Mouse (Mus musculus) ES-E14 (cell line): ENCODE data around the gene Lrguk. TPM values are rescaled to one million over a fixed set of nuclear protein-coding genes. Genes with fewer than 3 reads are reported as not detected.

Experiments
- DNase-seq: peaks from one replicate; pipeline ENCODE4 v3.0.0-alpha.2; 2013; ENCODE audit warnings: low read depth, low spot score
- H3K27ac ChIP-seq: 2 replicates; pipeline ENCODE4 v1.5.1; 2012; ENCODE audit warnings: low read depth, mild to moderate bottlenecking, low read length, moderate library complexity, mixed read lengths; ENCODE audit not compliant: poor library complexity, insufficient read depth, severe bottlenecking
- H3K36me3 ChIP-seq: 2 replicates; pipeline ENCODE4 v1.6.1; 2012; ENCODE audit warnings: mild to moderate bottlenecking, low read length, moderate library complexity, mixed read lengths; ENCODE audit not compliant: control insufficient read depth, poor library complexity, insufficient read depth, severe bottlenecking
- H3K4me1 ChIP-seq, 2 experiments: fragments of 150-350 bp in 1 of 2; sonication (generic) in 1 of 2; 2 replicates each; pipeline ENCODE4 v1.6.1; 2012; ENCODE audit warnings: low read length in 2 of 2, mild to moderate bottlenecking in 1 of 2, mixed read lengths in 1 of 2; ENCODE audit not compliant: control insufficient read depth in 2 of 2, insufficient read depth in 2 of 2, poor library complexity in 1 of 2
- H3K4me3 ChIP-seq, 2 experiments: fragments of 150-350 bp in 1 of 2; sonication (generic) in 1 of 2; 2 replicates each; pipeline ENCODE4 v1.5.1; 2012; ENCODE audit warnings: low read length in 2 of 2, low read depth in 1 of 2, mild to moderate bottlenecking in 1 of 2, mixed read lengths in 1 of 2; ENCODE audit not compliant: insufficient read depth in 1 of 2, poor library complexity in 1 of 2, severe bottlenecking in 1 of 2
- H3K9ac ChIP-seq: 2 replicates; pipeline ENCODE4 v1.6.1; 2012; ENCODE audit warnings: low read depth, mild to moderate bottlenecking, low read length, mixed read lengths; ENCODE audit not compliant: poor library complexity, insufficient read depth, severe bottlenecking
- H3K9me3 ChIP-seq: fragments of 150-350 bp; sonication (generic); 2 replicates; pipeline ENCODE4 v1.6.1; 2012; ENCODE audit warnings: low read depth, mild to moderate bottlenecking, low read length; ENCODE audit not compliant: control insufficient read depth, insufficient read depth
- CHD2 ChIP-seq: IDR thresholded peaks from 2 replicates; pipeline ENCODE4 v1.6.1; 2014; ENCODE audit warnings: mild to moderate bottlenecking, low read depth, low read length, inconsistent platforms
- HCFC1 ChIP-seq: IDR thresholded peaks from 2 replicates; pipeline ENCODE4 v1.6.1; 2012; ENCODE audit warnings: low read length, inconsistent platforms, borderline replicate concordance; ENCODE audit not compliant: insufficient read depth
- MAFK ChIP-seq: IDR thresholded peaks from 2 replicates; pipeline ENCODE4 v1.6.1; 2014; ENCODE audit warnings: mild to moderate bottlenecking, low read depth, low read length, inconsistent platforms; ENCODE audit not compliant: insufficient read depth
- ZC3H11A ChIP-seq: IDR thresholded peaks from 2 replicates; pipeline ENCODE4 v1.6.1; 2012; ENCODE audit warnings: low read depth, mild to moderate bottlenecking, inconsistent platforms, low read length, borderline replicate concordance
- ZNF384 ChIP-seq: IDR thresholded peaks from 2 replicates; pipeline ENCODE4 v1.6.1; 2012; ENCODE audit warnings: low read depth, low read length, inconsistent platforms
- in situ Hi-C, 2 experiments: fragments of 600-800 bp; cut with MboI; formaldehyde crosslinking; loops; one replicate each; pipeline ENCODE4 v1.15.1; 2025; ENCODE audit warnings: low sequenced_read_pairs in 2 of 2, inconsistent platforms in 1 of 2; ENCODE audit not compliant: unreplicated experiment in 2 of 2
- total RNA-seq: library from RNA; depleted of rRNA; stranded (reverse); fragments of 300-350 nt; gene quantifications from 2 replicates; pipeline ENCODE4 v1.2.3, GENCODE M21; 2012

The Lrguk gene
- total RNA-seq, 1 experiment = 2.0 TPM

DNA sequence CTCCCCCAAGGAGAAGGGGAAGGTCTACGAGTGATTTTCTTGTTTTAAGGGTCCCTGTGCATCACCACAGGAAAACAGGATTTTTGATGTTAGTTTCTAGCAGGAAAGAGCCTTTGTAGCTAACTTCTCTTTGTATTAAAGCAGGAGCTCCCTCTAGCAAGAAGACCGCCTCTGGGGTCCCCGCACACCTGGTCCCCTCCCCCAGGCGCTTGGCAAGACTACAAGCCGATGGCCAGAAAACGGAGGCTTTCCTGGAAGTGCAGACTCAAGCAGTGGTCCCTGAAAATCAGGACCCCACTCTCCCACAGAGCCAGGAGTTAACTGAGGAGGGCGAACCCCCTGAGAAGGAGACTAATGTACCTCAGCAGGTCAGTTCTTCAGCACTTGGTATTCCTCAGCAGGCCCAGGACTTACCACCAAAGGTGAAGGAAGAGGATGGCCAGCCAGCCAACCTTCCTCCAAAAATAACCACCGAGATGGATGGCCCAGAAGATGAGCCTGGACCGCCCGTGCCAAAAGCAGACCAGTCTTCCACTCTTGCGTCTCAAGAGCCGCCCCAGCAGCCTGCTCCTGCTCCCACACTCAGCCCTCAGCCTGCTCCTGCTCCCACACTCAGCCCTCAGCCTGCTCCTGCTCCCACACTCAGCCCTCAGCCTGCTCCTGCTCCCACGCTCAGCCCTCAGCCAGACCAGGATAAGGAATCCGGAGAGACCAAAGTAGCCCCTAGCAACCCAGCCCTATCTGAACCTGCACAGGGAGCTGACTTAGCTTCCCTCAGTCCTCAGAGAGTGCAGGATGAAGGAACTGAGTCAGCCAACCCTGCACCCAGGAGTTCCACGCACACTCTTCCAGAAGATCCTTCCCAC lies 72.5 kb downstream of the Lrguk start:
- H3K36me3 ChIP-seq = no peaks in the 10 kb centered on the region
- H3K4me1 ChIP-seq = 0 out of 4 replicates have a peak, but pooled peaks cover 0 to 2% of the 10 kb centered on the region in 2 experiments
- TF ChIP-seq MAFK (no peak), HCFC1 (no peak), CHD2 (no peak), ZC3H11A (no peak), ZNF384 (no peak)
- no peak for DNase-seq
- H3K9me3 ChIP-seq = no peaks in the 10 kb centered on the region
- no peak overlapping the region for H3K27ac ChIP-seq
- in situ Hi-C loops = no loop called here
- no peak overlapping the region for H3K4me3 ChIP-seq
- no peak overlapping the region for H3K9ac ChIP-seq

- H3K4me3 ChIP-seq = no peak overlapping the region
- 0 out of 4 replicates have a peak, but pooled peaks cover 0 to 2% of the 10 kb centered on the region in 2 experiments for H3K4me1 ChIP-seq
- no peak overlapping the region for H3K9ac ChIP-seq
- H3K36me3 ChIP-seq = no peaks in the 10 kb centered on the region
- no peak overlapping the region for H3K27ac ChIP-seq
- DNase-seq = no peak
- H3K9me3 ChIP-seq = no peaks in the 10 kb centered on the region
- no peak for TF ChIP-seq ZC3H11A
- TF ChIP-seq HCFC1 = no peak
- no peak for TF ChIP-seq ZNF384
- TF ChIP-seq MAFK = no peak
- no peak for TF ChIP-seq CHD2
- in situ Hi-C loops = no loop called here
Measured at GRCm38 (mm10) chr6:34103251-34103920, 74.1 kb downstream of the Lrguk start.

DNA sequence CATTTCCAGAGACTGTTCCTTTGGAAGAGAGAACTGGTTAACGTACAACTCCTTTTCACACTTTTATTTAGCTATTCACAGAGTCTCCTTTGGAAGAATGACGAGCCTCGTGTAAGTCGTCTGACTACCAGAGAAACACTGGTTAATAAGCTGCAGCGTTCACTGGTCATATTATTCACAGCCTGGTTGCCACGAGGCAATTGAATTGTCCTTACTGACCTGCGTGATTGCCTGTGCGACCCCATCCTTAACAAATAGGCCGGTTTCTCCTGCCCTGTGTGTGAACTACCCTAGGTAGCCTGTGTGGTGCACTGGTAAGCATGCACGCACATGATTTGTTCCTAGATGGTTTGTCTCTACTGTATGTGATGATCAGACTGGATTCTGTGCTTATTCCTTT lies 81.3 kb downstream of the Lrguk start:
- Histone ChIP-seq H3K4me3 (no peak overlapping the region), H3K9ac (no peak overlapping the region), H3K4me1 (peaks cover 4 to 5% of the 10 kb centered on the region in 2 experiments; a peak in 3 of 4 replicates), H3K36me3 (no peaks in the 10 kb centered on the region), H3K27ac (no peak overlapping the region), H3K9me3 (no peaks in the 10 kb centered on the region)
- in situ Hi-C loops = no loop called here
- no peak for DNase-seq
- TF ChIP-seq MAFK (no peak), ZC3H11A (no peak), CHD2 (no peak), ZNF384 (no peak), HCFC1 (no peak)

DNA sequence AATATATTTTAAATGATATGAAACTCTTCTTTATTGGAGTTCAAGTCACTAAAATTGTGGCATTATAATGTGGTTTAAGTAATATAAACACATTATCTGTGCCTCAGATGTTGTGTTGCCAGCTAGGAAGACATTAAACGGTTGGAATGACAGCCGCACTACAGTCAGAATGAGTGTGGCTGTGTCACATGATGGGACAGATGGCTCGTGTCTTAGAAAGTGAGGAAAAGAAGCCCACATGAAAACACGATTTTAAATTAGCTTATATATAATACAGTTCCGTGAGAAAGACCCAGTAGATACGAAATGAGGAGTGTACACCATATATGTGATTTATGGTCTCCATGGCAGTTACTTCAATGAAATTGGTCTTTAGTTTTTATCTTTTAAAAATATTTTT lies 82.2 kb downstream of the Lrguk start:
- in situ Hi-C loops = no loop called here

More for the DNA sequence above, 82.2 kb downstream of the Lrguk start:
- no peak for DNase-seq
- Histone ChIP-seq H3K4me1 (peaks cover 4 to 5% of the 10 kb centered on the region in 2 experiments; a peak in 3 of 4 replicates), H3K36me3 (no peaks in the 10 kb centered on the region), H3K4me3 (no peak overlapping the region), H3K9me3 (no peaks in the 10 kb centered on the region), H3K9ac (no peak overlapping the region), H3K27ac (no peak overlapping the region)
- TF ChIP-seq MAFK = no peak
- no peak for TF ChIP-seq ZNF384
